Mouse (Mus musculus) neural tube, embryonic 14.5 days (tissue): ENCODE results near the gene Pnma1. TPM values are rescaled to one million over a fixed set of nuclear protein-coding genes. Genes with fewer than 3 reads are reported as not detected.

Experiments used
- ATAC-seq: fragments of 200-750 bp; cut with Nextera tagmentation; 2 replicates; pipeline ENCODE4 v1.8.0; 2017; ENCODE audit warnings: low read depth, mild to moderate bottlenecking, moderate TSS enrichment, moderate library complexity
- H3K27ac ChIP-seq: fragments of 300-500 bp; sonication (generic); 2 replicates; pipeline ENCODE4 v1.5.1; 2014; ENCODE audit warnings: low read depth, mild to moderate bottlenecking, control low read depth, low read length, moderate library complexity, mixed read lengths
- H3K27me3 ChIP-seq: fragments of 300-500 bp; sonication (generic); 2 replicates; pipeline ENCODE4 v1.6.1; 2014; ENCODE audit warnings: low read length; ENCODE audit not compliant: control insufficient read depth, insufficient read depth
- H3K36me3 ChIP-seq: fragments of 300-500 bp; sonication (generic); 2 replicates; pipeline ENCODE4 v1.6.1; 2014; ENCODE audit warnings: low read length, mixed read lengths; ENCODE audit not compliant: control insufficient read depth, insufficient read depth
- H3K4me1 ChIP-seq: fragments of 300-500 bp; sonication (generic); 2 replicates; pipeline ENCODE4 v1.6.1; 2014; ENCODE audit warnings: low read length; ENCODE audit not compliant: control insufficient read depth, insufficient read depth
- H3K4me2 ChIP-seq: fragments of 300-500 bp; sonication (generic); 2 replicates; pipeline ENCODE4 v1.6.1; 2014; ENCODE audit warnings: mild to moderate bottlenecking, low read depth, low read length, control low read depth
- H3K4me3 ChIP-seq: fragments of 300-500 bp; sonication (generic); 2 replicates; pipeline ENCODE4 v1.5.1; 2014; ENCODE audit warnings: low read depth, low read length, control low read depth, mixed read lengths
- H3K9ac ChIP-seq: fragments of 300-500 bp; sonication (generic); replicated peaks from 2 replicates; pipeline ENCODE4 v1.6.1; 2014; ENCODE audit warnings: low read depth, mild to moderate bottlenecking, control low read depth, low read length, mixed read lengths
- H3K9me3 ChIP-seq: fragments of 300-500 bp; sonication (generic); 2 replicates; pipeline ENCODE4 v1.6.1; 2016; ENCODE audit warnings: low read length; ENCODE audit not compliant: control insufficient read depth
- WGBS: fragments of 180-500 bp; shearing (Covaris S2); extraction: QIAGEN DNeasy Blood & Tissue Kit; methylation state at CpG from one replicate; pipeline ENCODE4 v1.1.7; 2014; 5-methylcytosine and 5-hydroxymethylcytosine counted together
- polyA plus RNA-seq: library from polyadenylated mRNA; unstranded; fragments of >200 nt; fragmentation: Nextera tagmentation; extraction: Ambion mirVana; gene quantifications from 2 replicates; pipeline ENCODE4 v1.2.1, GENCODE M21; 2014

Pnma1 gene
- polyA plus RNA-seq, 1 experiment from 2014 or later, result 3.4 TPM

DNA sequence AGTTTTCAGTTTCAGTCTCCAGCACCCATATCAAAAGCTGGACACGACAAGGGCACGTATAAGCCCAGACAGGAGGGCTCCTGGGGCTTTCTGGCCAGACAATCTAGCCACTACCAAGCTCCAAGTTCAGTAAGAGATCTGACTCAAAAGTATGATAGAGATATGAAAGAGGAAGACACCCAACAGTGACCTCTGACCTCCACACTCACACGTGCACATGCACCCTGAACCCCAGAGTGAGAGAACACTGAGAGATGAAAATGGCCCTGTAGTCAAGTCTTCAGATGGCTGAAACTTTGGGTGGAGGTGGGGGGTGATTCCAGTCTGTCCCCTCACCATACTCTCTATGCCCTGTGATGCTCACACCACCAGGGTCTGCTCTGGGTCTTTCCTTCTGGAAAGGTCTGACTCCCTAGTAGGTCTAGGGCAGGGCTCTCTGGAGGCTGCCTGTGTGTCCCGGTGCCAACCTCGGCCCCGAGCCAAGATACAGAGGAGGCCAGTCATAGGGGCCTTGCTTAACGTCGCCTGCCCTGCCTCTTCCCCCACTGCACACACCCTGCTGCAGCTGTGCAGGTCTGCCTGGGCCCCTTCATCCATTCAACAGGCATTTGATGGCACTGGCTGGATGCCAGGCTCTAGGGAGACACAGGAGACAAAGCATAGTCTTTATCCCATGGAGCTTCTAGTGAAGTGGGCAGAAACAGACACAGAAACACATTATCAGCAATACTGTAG lies 32.6 kb upstream of the Pnma1 start:
- Histone ChIP-seq H3K4me3 (no peak overlapping the region), H3K4me1 (peaks cover 48% of the 10 kb centered on the region), H3K27me3 (no peaks in the 10 kb centered on the region), H3K36me3 (no peaks in the 10 kb centered on the region), H3K4me2 (no peak overlapping the region), H3K9ac (no peak overlapping the region), H3K27ac (peak overlapping the region; percentile 48; the same call in 1 of the 2 replicates), H3K9me3 (no peaks in the 10 kb centered on the region)
- 50% methylated on average over 8 of the region's 8 CpGs for WGBS
- ATAC-seq, result peak; percentile 90

DNA sequence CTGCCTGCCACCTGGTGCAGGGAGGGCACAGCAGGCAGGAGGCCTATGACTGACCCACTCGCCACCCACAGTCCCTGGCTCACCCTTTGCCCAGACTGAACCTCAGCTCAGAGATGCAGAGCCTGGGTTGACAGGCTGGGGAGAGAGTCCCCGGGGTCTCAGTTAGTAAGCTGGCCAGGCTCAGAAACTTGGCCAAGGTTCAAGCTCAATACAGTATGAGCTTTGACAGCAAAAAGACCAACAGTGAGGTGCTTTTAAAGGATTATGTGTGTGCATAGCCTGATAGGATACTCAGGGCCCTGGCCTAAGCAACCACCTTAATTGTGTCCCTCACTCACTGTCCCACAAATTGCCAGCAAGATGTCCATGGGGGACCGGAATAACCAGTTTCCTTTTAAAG lies 31.8 kb upstream of the Pnma1 start:
- Histone ChIP-seq H3K9me3 (no peaks in the 10 kb centered on the region), H3K4me1 (peaks cover 50% of the 10 kb centered on the region), H3K4me3 (no peak overlapping the region), H3K27me3 (no peaks in the 10 kb centered on the region), H3K36me3 (no peaks in the 10 kb centered on the region), H3K9ac (0 out of 2 replicates have a peak overlapping the region, but pooled peaks have one; percentile 29), H3K4me2 (no peak overlapping the region), H3K27ac (0 out of 2 replicates have a peak overlapping the region, but pooled peaks have one; percentile 18)
- 60% methylated on average over 3 of the region's 3 CpGs for WGBS
- ATAC-seq, result no peak

DNA sequence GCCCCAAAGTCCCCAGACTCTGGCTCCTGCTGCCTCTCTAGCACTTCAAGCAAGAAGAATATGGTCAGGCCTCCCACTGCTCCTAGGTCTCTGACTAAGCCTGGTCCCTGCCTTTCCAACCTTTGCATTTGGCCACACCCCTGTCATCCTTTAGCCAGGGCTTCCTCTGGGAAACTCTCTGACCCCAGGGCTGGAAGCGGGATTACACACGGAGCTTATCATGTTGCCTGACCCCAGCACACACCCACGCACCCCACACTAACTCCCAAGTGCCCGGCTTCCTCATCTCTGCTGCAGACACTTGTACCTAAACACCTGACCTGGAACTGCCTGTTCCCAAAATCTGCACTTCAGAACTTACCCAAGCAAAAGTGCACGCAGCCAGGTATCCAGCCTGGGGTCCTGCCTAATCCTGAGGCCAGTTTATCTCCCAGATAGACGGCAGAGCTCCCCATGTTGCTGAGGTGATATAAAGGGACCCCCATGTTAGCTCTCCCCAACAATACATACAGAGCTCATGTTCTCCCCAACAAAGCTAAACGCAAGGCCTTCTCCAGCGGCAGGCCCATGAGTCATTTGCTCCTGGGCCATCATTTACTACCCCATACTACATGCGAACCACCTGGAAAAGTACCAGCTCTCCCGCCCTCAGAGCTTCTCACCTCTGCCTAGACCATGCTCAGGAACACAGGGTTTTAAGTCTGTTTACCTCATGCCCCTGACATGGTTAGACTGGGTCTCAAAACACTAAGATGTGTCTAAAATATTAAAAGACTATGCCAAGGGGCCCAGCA lies 30.6 kb upstream of the Pnma1 start:
- 83% methylated on average over 10 of the region's 10 CpGs for WGBS
- Histone ChIP-seq H3K27ac (no peak overlapping the region), H3K36me3 (no peaks in the 10 kb centered on the region), H3K4me3 (no peak overlapping the region), H3K4me2 (no peak overlapping the region), H3K9me3 (no peaks in the 10 kb centered on the region), H3K27me3 (no peaks in the 10 kb centered on the region), H3K4me1 (peaks cover 50% of the 10 kb centered on the region), H3K9ac (no peak overlapping the region)
- no peak for ATAC-seq

DNA sequence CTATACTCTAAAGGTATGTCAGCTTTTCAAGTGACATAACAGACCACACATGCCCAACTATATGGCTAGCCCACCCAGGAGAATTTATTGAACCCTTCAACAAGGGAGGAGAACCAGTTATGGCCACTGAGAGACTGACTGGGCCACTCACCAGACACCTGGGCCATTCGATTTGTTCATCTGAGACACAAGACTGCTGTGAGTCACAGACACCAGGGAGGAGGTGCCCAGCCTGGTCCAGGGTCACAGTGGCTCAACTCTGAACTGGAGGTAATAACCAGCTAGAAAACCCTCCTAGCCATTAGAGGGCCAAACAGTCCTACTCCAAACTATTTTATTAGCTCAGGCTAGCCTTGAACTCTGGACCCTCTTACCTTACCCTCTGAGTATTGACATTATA lies 29.8 kb upstream of the Pnma1 start:
- Histone ChIP-seq H3K4me2 (no peak overlapping the region), H3K4me3 (no peak overlapping the region), H3K27me3 (no peaks in the 10 kb centered on the region), H3K9ac (no peak overlapping the region), H3K27ac (no peak overlapping the region), H3K36me3 (peaks cover 3% of the 10 kb centered on the region; the same call in 1 of the 2 replicates), H3K4me1 (peaks cover 50% of the 10 kb centered on the region), H3K9me3 (no peaks in the 10 kb centered on the region)
- WGBS, result 48% methylated on average over 1 of the region's 1 CpGs
- no peak for ATAC-seq

DNA sequence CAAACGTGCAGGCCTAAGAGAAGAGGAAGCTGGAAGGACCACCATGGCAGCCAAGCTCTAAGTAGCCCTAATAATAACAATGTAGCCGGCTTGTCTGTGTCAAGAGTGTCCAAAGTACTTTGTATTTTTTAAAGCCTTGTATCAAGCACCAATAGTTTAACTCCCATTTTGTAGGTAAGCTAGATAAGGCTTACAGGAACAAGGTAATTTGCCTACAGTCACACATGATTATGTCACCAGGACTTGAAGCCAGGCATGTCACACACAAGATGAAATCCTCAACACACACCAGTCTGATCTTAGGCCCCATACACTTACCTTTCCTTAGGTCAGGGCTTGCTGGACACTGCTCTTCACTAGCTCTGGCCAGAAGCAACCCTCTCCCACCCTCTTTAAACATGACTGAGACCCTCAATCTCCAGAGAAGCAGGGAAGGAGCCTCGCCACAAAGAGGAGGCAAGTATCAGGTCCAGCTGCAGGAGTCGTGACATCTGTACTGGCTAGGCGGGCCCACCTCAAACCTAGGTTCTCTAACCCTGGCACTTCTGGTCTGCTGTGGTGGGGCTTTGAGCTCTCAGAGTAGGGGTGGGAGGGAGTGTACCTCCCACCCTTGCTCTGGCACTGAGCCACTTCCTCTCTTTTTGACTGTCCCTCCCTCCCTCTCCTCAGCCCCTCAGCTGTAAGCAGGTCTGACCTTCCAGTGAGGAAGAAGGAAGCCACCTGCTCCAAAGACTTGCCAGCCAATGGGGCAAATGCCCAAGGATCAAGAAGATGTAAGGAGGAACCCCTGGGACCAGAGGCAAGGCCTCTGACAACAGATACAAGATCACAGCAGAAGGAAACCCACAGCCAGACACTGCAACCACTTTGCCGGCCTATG lies 28.8 kb upstream of the Pnma1 start:
- Histone ChIP-seq H3K4me3 (no peak overlapping the region), H3K4me2 (no peak overlapping the region; the same call in 1 of the 2 replicates), H3K4me1 (peaks cover 49% of the 10 kb centered on the region), H3K9me3 (no peaks in the 10 kb centered on the region), H3K9ac (peak overlapping the region; percentile 60; the same call in 1 of the 2 replicates), H3K27me3 (no peaks in the 10 kb centered on the region), H3K27ac (peak overlapping the region; percentile 93; the same call in 1 of the 2 replicates), H3K36me3 (peaks cover 8% of the 10 kb centered on the region; the same call in 1 of the 2 replicates)
- WGBS, result 40% methylated on average over 6 of the region's 6 CpGs
- no peak for ATAC-seq

DNA sequence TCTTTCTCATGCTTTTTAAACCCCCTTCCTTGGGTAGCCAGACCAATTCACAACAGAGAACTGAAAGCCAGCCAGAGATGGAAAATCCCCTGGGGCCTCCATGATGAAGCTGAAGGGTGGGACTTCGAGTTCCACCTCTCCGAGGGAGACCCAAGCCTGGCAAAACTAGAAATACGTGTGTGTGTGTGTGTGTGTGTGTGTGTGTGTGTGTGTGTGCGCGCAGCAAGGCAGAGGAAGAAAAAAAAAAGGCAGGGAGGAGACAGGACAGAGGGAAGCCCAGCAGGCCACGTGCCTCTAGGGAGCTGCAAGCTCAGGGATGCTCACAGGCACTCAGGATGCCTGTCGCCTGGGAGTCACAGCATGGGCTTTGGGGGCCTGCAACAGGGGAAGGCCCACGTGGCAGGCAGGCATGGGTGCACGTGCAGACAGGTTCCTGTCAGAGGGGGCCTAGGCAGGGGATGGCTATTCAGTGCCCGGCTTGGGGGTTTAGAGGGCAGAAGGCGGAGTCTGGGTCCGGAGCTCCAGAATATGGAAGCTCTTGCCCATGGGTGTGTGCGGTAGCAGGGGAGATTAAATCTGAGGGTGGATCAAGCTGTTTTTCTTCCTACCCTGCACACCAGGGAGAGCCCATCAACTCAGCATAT lies 28.0 kb upstream of the Pnma1 start:
- Histone ChIP-seq H3K9me3 (no peaks in the 10 kb centered on the region), H3K4me1 (peaks cover 40% of the 10 kb centered on the region)
- peak; percentile 26 for ATAC-seq

DNA sequence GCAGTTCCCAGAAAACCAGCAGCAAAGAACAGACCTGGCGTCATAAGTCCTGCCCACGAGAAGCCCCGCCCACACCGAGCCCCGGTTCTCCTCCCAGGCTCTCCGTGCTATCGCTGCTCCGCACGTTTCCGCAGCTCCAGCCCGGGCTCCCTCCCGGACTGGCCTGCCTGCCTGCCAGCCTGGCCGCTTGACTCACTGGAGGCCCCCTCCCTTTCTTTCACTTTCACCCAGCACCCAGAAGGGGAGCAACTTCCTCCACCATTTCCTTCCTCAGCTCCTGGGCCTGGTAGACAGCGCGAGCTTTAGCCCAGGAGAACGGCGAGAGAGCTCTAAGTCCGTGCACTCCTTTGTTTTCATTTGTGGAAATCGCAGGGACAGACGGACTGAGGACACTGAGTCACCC lies 27.4 kb upstream of the Pnma1 start:
- H3K27me3 ChIP-seq, result no peaks in the 10 kb centered on the region
- H3K36me3 ChIP-seq, result peaks cover 8% of the 10 kb centered on the region; the same call in 1 of the 2 replicates
- 3% methylated on average over 20 of the region's 20 CpGs for WGBS
- peak; percentile 81 for ATAC-seq
- peak overlapping the region; percentile 93 for H3K27ac ChIP-seq
- H3K9ac ChIP-seq, result peak overlapping the region; percentile 60
- H3K9me3 ChIP-seq, result no peaks in the 10 kb centered on the region
- peaks cover 34% of the 10 kb centered on the region for H3K4me1 ChIP-seq
- peak overlapping the region; percentile 35 for H3K4me3 ChIP-seq
- H3K4me2 ChIP-seq, result peak overlapping the region; percentile 67

More for the DNA sequence above, 28.0 kb upstream of the Pnma1 start:
- Histone ChIP-seq H3K36me3 (peaks cover 8% of the 10 kb centered on the region; the same call in 1 of the 2 replicates), H3K27ac (peak overlapping the region; percentile 93), H3K27me3 (no peaks in the 10 kb centered on the region), H3K4me3 (peak overlapping the region; percentile 35; the same call in 1 of the 2 replicates), H3K4me2 (peak overlapping the region; percentile 67), H3K9ac (peak overlapping the region; percentile 60)
- WGBS, result 7% methylated on average over 13 of the region's 13 CpGs

DNA sequence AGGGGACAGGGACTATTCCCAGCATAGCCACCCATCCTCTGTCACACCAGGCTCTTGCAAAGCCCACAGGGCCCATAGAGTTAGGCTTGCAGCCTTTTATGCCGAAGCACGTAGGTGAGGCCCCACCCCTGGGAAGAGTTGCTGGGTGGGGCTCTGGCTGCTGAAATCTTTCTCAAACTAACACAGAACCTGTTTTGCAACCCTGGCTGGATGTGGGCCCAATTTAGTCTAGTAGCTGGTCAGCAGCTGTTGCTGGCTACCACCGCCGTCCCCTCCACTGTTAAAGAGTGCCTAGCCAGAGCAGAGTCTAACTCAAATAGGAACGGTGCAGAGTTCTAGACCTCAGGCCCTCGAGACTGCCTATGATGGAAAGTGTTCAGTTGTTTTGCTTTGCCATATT lies 26.6 kb upstream of the Pnma1 start:
- 89% methylated on average over 6 of the region's 6 CpGs for WGBS
- Histone ChIP-seq H3K9me3 (no peaks in the 10 kb centered on the region), H3K4me2 (no peak overlapping the region), H3K4me1 (peaks cover 26% of the 10 kb centered on the region), H3K4me3 (no peak overlapping the region), H3K9ac (no peak overlapping the region), H3K27me3 (no peaks in the 10 kb centered on the region), H3K27ac (peak overlapping the region; percentile 93; the same call in 1 of the 2 replicates), H3K36me3 (peaks cover 8% of the 10 kb centered on the region; the same call in 1 of the 2 replicates)
- ATAC-seq, result no peak
